Mouse (Mus musculus): Measurements from ENCODE around the gene Trank1. TPM values are rescaled to one million over a fixed set of nuclear protein-coding genes. Genes with fewer than 3 reads are reported as not detected.

Gene Trank1
- polyA plus RNA-seq (2016; fragmentation: Nextera tagmentation; extraction: Ambion mirVana), result 0.10 and 0.12 TPM in 2 replicates

DNA sequence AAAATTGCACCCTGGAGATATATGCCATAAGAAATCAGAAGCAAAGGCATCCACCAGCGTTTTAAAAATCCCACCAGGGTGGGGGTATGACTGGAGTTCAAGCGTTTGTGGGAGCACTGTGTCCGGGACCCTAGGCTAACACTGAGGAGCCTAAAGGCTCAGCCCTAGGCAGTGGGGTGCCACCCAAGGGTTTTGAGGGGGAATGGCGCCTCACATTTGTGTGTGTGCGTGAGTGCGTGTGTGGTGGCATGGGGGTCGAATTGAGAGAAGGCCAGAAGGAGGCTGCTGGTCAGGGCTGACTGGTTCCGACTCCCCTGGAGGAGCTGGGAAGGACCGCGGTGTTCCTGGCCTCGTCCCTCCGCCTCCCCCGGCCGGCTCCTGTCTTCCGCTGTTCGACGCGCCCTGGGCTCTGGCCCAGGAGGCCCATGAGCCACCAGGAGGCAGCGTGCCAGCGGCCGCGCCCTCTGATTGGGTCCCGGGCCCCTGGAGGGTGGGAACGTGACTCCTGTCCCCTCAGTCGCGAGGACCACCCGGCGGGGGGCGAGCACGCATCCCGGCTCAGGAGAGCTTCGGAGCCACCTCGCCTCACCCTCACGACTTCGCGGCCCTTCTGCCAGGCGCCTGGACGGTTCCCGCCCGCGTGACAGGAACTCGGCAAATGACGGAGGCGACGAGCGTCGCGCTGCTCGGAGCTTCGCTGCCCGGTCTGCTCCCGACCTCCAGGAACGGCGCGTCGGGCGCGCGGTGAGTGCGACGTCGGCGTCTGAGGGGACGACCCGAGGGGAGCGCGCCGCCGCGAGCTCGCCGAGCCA, at the start of gene Trank1:
Gene Trank1 (plus strand): TSS at position 709 of the 812 bp plus-strand sequence.
- Histone ChIP-seq H3K36me3 (no peaks in the 10 kb centered on the region), H3K4me2 (peak within 1 kb of the TSS; percentile 89), H3K9ac (replicated peaks) (peak within 1 kb of the TSS; percentile 57), H3K9me3 (peaks cover 14% of the 10 kb centered on the region), H3K4me3 (replicated peaks) (peak within 1 kb of the TSS; percentile 55), H3K4me1 (replicated peaks) (peaks cover 19% of the 10 kb centered on the region), H3K27me3 (peaks cover 61% of the 10 kb centered on the region), H3K27ac (no peak within 1 kb of the TSS)
- 0 out of 2 replicates have a peak, but pooled peaks have one; percentile 31 for ATAC-seq (ENCODE audit: insufficient number of reproducible peaks, insufficient read depth, low FRiP score, low TSS enrichment, low read depth)
- WGBS, result 9% methylated on average over 67 of the region's 72 CpGs

DNA sequence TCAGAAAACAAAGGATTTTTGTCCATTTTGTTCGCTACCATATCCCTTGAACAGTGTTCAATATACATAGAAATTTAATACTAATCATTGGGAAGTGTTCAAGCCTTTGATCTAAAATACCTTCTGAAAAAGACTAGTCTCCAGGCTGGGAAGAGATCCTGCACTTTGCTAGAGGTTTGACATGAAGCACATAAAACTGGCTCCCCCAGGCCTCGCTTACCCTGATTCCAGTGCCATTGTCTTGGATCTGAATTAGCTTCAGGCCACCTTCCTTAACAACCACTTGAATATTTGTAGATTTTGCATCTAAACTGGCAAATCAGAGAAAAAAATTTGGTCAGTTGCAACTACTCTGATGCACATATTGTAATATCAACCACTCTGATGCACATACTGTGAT, 43.5 kb upstream of the Trank1 start:
- H3K9me3 ChIP-seq, result no peaks in the 10 kb centered on the region

DNA sequence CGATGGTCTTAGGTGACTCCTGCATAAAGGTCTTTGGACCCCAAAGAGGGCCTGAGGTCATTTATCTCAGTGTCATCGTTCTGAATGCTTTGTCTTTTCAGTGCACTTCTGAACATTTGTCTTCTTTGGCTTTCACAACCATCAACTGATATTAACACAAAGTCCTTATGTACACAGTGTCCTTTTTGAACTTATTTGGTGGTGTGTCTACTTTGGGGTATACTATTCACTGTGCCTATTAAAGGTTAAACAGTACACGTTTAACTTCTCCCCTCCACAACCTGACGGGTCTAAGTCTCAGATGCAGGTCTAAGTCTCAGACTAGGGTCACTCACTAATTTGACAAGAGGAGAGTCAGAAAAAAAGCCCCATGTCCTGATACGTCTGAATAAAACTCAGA, 40.9 kb upstream of the Trank1 start:
- H3K36me3 ChIP-seq, result peaks cover 28% of the 10 kb centered on the region
- H3K9me3 ChIP-seq, result no peaks in the 10 kb centered on the region
- peak overlapping the region; percentile 82 for H3K9ac ChIP-seq (replicated peaks)
- H3K27ac ChIP-seq, result peak overlapping the region; percentile 94; the same call in 1 of the 2 replicates
- peaks cover 33% of the 10 kb centered on the region for H3K4me1 ChIP-seq (replicated peaks)
- peak overlapping the region; percentile 70 for H3K4me2 ChIP-seq
- no peak for ATAC-seq (ENCODE audit: insufficient number of reproducible peaks, insufficient read depth, low FRiP score, low TSS enrichment, low read depth)
- no peaks in the 10 kb centered on the region for H3K27me3 ChIP-seq
- WGBS, result 22% methylated on average over 5 of the region's 5 CpGs
- peak overlapping the region; percentile 87 for H3K4me3 ChIP-seq (replicated peaks)

More for the DNA sequence above, 43.5 kb upstream of the Trank1 start:
- no peak overlapping the region for H3K27ac ChIP-seq
- H3K36me3 ChIP-seq, result peaks cover 34% of the 10 kb centered on the region
- WGBS, result 92% methylated on average over 2 of the region's 2 CpGs
- no peak overlapping the region for H3K9ac ChIP-seq (replicated peaks)
- H3K4me2 ChIP-seq, result no peak overlapping the region
- ATAC-seq (ENCODE audit: insufficient number of reproducible peaks, insufficient read depth, low FRiP score, low TSS enrichment, low read depth), result no peak
- peaks cover 11% of the 10 kb centered on the region for H3K4me1 ChIP-seq (replicated peaks)
- no peaks in the 10 kb centered on the region for H3K27me3 ChIP-seq
- H3K4me3 ChIP-seq (replicated peaks), result no peak overlapping the region

DNA sequence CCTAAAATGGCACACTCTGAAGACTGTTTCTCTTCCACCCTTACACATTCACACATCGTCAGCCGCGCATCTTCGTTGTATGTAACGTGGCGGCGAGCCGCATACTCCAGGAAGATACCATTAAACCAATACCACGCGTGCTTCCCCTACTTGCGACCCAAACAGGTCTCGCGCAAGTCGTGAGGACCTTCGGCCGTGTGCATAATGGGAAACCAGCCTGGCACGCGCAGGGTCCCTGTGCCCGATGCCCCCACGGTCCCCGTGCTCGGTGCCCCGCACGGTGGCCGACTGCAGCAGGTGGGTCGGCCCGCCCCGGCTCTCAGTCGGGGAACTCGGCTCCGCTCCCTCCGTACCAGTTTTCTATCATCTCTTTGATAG, 40.5 kb upstream of the Trank1 start:
- Histone ChIP-seq H3K27me3 (no peaks in the 10 kb centered on the region), H3K27ac (peak overlapping the region; percentile 94), H3K9ac (replicated peaks) (peak overlapping the region; percentile 82), H3K9me3 (no peaks in the 10 kb centered on the region), H3K4me3 (replicated peaks) (peak overlapping the region; percentile 87), H3K36me3 (peaks cover 28% of the 10 kb centered on the region), H3K4me1 (replicated peaks) (peaks cover 36% of the 10 kb centered on the region), H3K4me2 (peak overlapping the region; percentile 70)
- under 1% methylated on average over 32 of the region's 32 CpGs for WGBS
- peak; percentile 41 for ATAC-seq (ENCODE audit: insufficient number of reproducible peaks, insufficient read depth, low FRiP score, low TSS enrichment, low read depth)

DNA sequence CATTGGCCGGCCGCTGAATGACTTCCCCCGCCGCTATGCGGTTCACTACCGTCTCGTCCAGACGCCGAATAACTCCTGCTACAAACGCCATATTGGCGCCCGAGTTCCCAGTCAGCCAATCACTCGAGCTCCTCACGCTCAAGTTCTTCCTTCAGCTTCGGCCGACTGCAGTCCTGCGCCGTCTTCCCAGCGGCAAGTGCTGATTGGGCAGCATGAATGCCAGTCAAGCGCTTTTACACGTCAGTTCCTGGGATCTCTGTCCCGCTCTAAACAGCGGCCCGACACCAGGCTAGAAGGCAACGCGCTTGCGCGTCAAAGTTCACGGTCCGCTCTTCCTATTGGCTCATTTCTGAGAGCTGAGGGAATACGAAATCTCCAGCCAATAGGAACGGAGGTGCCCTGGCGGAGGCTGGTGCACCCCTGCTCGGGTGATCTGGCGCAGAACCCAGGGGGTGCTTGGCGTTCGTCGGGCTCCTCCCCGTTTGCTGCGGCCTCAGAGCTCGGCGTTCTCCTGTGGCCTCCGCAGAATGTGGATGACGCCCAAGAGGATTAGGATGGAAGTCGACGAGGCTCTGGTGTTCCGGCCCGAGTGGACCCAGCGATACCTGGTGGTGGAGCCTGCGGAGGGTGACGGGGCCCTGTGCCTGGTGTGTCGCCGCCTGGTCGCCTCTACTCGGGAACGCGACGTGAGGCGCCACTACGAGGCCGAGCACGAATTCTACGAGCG, 39.9 kb upstream of the Trank1 start, which contains the start of the genes Mlh1 and Epm2aip1:
Gene Mlh1 (minus strand): TSS at position 358 of the 727 bp plus-strand sequence.
Gene Epm2aip1 (plus strand): TSS at position 496 of the 727 bp plus-strand sequence.
- peak; percentile 100 for ATAC-seq (ENCODE audit: insufficient number of reproducible peaks, insufficient read depth, low FRiP score, low TSS enrichment, low read depth)
- Histone ChIP-seq H3K9me3 (no peaks in the 10 kb centered on the region), H3K36me3 (peaks cover 29% of the 10 kb centered on the region), H3K27ac (peak within 1 kb of the TSS; percentile 94), H3K4me1 (replicated peaks) (peaks cover 41% of the 10 kb centered on the region), H3K4me3 (replicated peaks) (peak within 1 kb of the TSS; percentile 87), H3K9ac (replicated peaks) (peak within 1 kb of the TSS; percentile 89), H3K27me3 (no peaks in the 10 kb centered on the region), H3K4me2 (peak within 1 kb of the TSS; percentile 87)
- WGBS, result under 1% methylated on average over 64 of the region's 64 CpGs

DNA sequence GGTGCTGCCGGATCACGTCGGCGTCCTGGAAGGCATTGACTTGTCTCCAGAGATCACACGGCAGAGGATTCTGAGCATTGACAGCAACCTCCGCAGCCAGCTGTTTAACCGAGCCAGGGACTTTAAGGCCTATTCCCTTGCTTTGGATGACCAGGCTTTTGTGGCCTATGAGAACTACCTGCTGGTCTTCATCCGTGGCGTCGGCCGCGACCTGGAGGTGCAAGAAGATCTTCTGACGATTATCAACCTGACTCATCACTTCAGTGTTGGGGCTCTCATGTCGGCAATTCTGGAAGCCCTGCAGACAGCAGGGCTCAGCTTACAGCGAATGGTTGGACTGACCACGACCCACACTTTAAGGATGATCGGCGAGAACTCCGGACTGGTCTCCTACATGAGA, 39.2 kb upstream of the Trank1 start:
- peak overlapping the region; percentile 89 for H3K9ac ChIP-seq (replicated peaks)
- H3K9me3 ChIP-seq, result no peaks in the 10 kb centered on the region
- H3K27me3 ChIP-seq, result no peaks in the 10 kb centered on the region
- WGBS, result 10% methylated on average over 19 of the region's 19 CpGs
- H3K36me3 ChIP-seq, result peaks cover 30% of the 10 kb centered on the region
- H3K4me3 ChIP-seq (replicated peaks), result peak overlapping the region; percentile 87
- H3K4me2 ChIP-seq, result peak overlapping the region; percentile 87
- peaks cover 43% of the 10 kb centered on the region for H3K4me1 ChIP-seq (replicated peaks)
- peak overlapping the region; percentile 93 for H3K27ac ChIP-seq
- no peak for ATAC-seq (ENCODE audit: insufficient number of reproducible peaks, insufficient read depth, low FRiP score, low TSS enrichment, low read depth)

DNA sequence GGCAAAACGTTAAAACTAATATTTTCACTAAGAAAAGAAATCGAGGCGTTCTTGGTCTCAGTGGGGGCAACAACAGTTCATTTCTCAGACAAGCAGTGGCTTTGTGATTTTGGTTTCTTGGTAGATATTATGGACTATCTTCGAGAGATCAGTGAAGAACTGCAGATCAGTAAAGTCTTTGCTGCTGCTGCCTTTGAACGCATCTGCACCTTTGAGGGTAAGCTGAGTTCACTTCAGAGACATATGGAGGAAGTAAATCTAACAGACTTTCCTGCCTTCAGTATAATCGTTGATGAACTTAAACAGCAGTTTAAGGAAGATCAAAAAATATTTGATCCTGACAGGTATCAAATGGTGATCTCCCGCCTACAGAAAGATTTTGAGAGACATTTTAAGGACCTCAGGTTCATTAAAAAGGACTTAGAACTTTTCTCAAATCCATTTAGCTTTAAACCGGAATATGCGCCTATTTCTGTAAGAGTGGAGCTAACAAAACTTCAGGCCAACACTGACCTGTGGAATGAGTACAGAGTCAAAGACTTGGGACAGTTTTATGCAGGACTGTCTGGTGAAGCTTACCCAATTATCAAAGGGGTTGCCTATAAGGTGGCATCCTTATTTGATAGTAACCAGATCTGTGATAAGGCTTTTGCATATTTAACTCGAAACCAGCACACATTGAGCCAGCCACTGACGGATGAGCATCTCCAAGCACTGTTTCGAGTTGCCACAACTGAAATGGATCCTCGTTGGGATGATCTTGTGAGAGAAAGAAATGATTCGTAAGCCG, 38.3 kb upstream of the Trank1 start:
- peak overlapping the region; percentile 89 for H3K9ac ChIP-seq (replicated peaks)
- H3K4me3 ChIP-seq (replicated peaks), result peak overlapping the region; percentile 87
- WGBS, result 70% methylated on average over 15 of the region's 15 CpGs
- peaks cover 43% of the 10 kb centered on the region for H3K4me1 ChIP-seq (replicated peaks)
- H3K27ac ChIP-seq, result no peak overlapping the region
- H3K36me3 ChIP-seq, result peaks cover 34% of the 10 kb centered on the region
- H3K4me2 ChIP-seq, result peak overlapping the region; percentile 87
- H3K27me3 ChIP-seq, result no peaks in the 10 kb centered on the region
- ATAC-seq (ENCODE audit: insufficient number of reproducible peaks, insufficient read depth, low FRiP score, low TSS enrichment, low read depth), result no peak
- H3K9me3 ChIP-seq, result no peaks in the 10 kb centered on the region

DNA sequence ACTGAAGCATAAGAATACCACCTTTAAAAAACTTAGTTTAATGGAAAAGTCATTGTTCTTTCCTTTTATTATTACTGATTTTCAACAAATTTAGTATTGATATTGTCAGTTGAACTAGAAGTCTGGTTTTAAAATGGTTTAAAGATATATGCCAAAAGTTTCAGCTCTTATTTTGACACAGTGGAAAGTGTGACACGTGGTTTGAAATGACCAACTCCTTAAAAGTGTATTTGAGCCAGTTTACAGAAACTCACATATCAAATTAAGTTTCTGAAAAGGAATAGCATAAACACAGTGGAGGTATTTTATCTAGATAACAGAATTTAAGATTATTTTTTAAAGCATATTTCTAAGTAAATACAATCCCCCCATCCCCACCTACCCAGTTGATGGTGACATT, 37.6 kb upstream of the Trank1 start:
- Histone ChIP-seq H3K4me2 (peak overlapping the region; percentile 87), H3K4me1 (replicated peaks) (peaks cover 43% of the 10 kb centered on the region), H3K9me3 (no peaks in the 10 kb centered on the region), H3K4me3 (replicated peaks) (no peak overlapping the region), H3K27me3 (no peaks in the 10 kb centered on the region), H3K36me3 (peaks cover 42% of the 10 kb centered on the region), H3K27ac (no peak overlapping the region), H3K9ac (replicated peaks) (no peak overlapping the region)
- 83% methylated on average over 1 of the region's 1 CpGs for WGBS
- no peak for ATAC-seq (ENCODE audit: insufficient number of reproducible peaks, insufficient read depth, low FRiP score, low TSS enrichment, low read depth)

DNA sequence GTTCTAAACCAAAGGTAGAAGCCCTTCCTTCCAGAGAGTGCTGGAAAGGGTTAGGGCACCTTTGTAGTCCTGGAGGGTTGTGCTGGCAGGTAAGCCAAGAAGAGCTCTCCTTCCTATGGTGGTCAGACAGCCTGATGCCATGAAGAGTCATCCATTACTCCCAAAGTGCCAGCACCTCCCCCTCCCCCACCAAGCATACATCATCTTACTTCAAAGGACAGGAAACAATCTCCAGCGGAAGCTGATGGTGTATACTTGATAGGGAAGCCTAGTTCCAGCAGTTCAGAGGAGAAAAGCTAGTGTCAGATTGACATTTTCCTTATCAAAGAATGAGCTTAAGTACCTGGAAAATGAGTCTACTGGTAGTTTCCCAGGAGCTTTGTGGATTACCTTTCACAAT, 36.4 kb upstream of the Trank1 start:
- Histone ChIP-seq H3K27me3 (no peaks in the 10 kb centered on the region), H3K4me1 (replicated peaks) (peaks cover 41% of the 10 kb centered on the region), H3K27ac (no peak overlapping the region), H3K9ac (replicated peaks) (no peak overlapping the region), H3K4me2 (peak overlapping the region; percentile 87), H3K4me3 (replicated peaks) (peak overlapping the region; percentile 24), H3K36me3 (peaks cover 50% of the 10 kb centered on the region), H3K9me3 (no peaks in the 10 kb centered on the region)
- WGBS, result 26% methylated on average over 1 of the region's 1 CpGs
- no peak for ATAC-seq (ENCODE audit: insufficient number of reproducible peaks, insufficient read depth, low FRiP score, low TSS enrichment, low read depth)

DNA sequence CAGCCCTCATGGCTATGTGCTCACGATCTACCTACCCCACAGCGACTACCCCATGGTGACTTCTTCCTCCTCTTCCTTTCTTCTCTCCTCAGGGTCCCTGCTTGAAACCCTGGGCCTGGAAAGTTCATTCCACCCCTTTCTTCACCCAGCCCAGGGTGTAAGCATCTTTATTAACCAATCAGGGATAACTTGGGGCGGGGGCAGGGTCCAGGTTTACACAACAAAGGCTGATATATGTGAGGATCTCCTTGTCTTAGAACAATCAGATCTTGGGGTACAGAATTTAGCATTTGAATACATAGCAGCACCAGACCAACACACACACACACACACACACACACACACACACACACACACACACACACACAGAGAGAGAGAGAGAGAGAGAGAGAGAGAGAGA, 26.5 kb upstream of the Trank1 start:
- no peaks in the 10 kb centered on the region; the same call in 1 of the 2 replicates for H3K4me1 ChIP-seq (replicated peaks)
- WGBS, result 38% methylated on average over 3 of the region's 3 CpGs
- no peak overlapping the region for H3K9ac ChIP-seq (replicated peaks)
- no peaks in the 10 kb centered on the region for H3K36me3 ChIP-seq
- no peak overlapping the region for H3K27ac ChIP-seq
- no peaks in the 10 kb centered on the region for H3K9me3 ChIP-seq
- H3K4me3 ChIP-seq (replicated peaks), result no peak overlapping the region
- ATAC-seq (ENCODE audit: insufficient number of reproducible peaks, insufficient read depth, low FRiP score, low TSS enrichment, low read depth), result no peak
- H3K4me2 ChIP-seq, result no peak overlapping the region
- no peaks in the 10 kb centered on the region for H3K27me3 ChIP-seq
